22 mouse cellular contexts compared by ENCODE assay signal in the genomic region with DNA sequence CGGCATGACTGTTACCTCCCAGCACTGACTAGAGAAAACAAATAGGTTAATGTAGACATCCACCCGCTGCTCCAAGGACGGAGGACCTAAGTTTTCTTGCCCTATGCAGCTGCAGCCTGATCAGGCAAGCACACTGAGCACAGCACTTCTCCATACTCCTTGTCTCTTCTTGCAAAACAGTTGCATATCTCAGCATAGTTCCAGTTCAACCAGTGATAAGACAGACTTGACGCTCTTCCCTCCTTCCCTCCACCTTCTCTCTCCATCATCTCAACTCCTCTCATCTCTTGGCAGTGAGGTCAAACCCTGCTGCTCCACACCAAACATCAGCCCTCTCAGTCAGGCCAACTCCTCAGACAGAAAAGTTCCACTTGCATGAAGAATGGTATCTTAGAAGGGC. TPM values are rescaled to one million over a fixed set of nuclear protein-coding genes. Genes with fewer than 3 reads are reported as not detected.
DNase-seq lines count a peak whose midpoint lies in the region; ATAC-seq and TF ChIP-seq lines count a peak whose summit lies in the region.
"Had no signal": no experiment of that assay in that cellular context is flagged by ENCODE, and none has a peak within 500 bp of the region (broad histone marks: within the 10 kb centered on the region; RNA-seq: fewer than 3 reads in every experiment).

No protein-coding gene starts in this region.

- no peaks in the 10 kb centered on the region for H3K27me3 ChIP-seq in liver, embryonic 13.5 days
- no peaks in the 10 kb centered on the region for H3K27me3 ChIP-seq in liver, postnatal 0 days (ENCODE audit: insufficient read depth, low read length)
- no peaks in the 10 kb centered on the region for H3K27me3 ChIP-seq in MEL (ENCODE audit: control insufficient read depth in 1 of 2, insufficient read depth in 2 of 2, low read length in 2 of 2)
- H3K27me3 ChIP-seq in lung, postnatal 0 days (replicated peaks; ENCODE audit: insufficient read depth, low read length) = no peaks in the 10 kb centered on the region
- H3K27me3 ChIP-seq in embryonic facial prominence, embryonic 10.5 days (replicated peaks; ENCODE audit: low read depth, poor library complexity, severe bottlenecking) = no peaks in the 10 kb centered on the region
- H3K27me3 ChIP-seq: embryonic facial prominence, embryonic 13.5 days; embryonic facial prominence, embryonic 15.5 days; forebrain, embryonic 12.5 days had no signal

- H3K4me3 ChIP-seq in liver, embryonic 13.5 days (replicated peaks) = no peak overlapping the region
- no peak overlapping the region for H3K4me3 ChIP-seq in liver, postnatal 0 days (ENCODE audit: low read depth, low read length)
- H3K4me3 ChIP-seq in MEL (ENCODE audit: control insufficient read depth in 1 of 2, insufficient read depth in 1 of 2, low read depth in 2 of 2, low read length in 2 of 2) = no peak overlapping the region
- no peak overlapping the region for H3K4me3 ChIP-seq in lung, postnatal 0 days (ENCODE audit: low read depth, low read length)
- no peak overlapping the region for H3K4me3 ChIP-seq in embryonic facial prominence, embryonic 10.5 days
- H3K4me3 ChIP-seq: embryonic facial prominence, embryonic 13.5 days; embryonic facial prominence, embryonic 15.5 days; forebrain, embryonic 10.5 days; forebrain, embryonic 12.5 days had no signal

- no peak overlapping the region for H3K9ac ChIP-seq in liver, embryonic 13.5 days
- no peak overlapping the region for H3K9ac ChIP-seq in liver, postnatal 0 days (replicated peaks)
- no peak overlapping the region for H3K9ac ChIP-seq in MEL (ENCODE audit: control insufficient read depth, low read depth, low read length, poor library complexity, severe bottlenecking)
- H3K9ac ChIP-seq in lung, postnatal 0 days (replicated peaks; ENCODE audit: low read depth) = no peak overlapping the region
- H3K9ac ChIP-seq: embryonic facial prominence, embryonic 13.5 days; embryonic facial prominence, embryonic 15.5 days; forebrain, embryonic 12.5 days had no signal

- peaks cover 32% of the 10 kb centered on the region for H3K4me1 ChIP-seq in liver, embryonic 13.5 days (replicated peaks)
- H3K4me1 ChIP-seq in liver, postnatal 0 days (ENCODE audit: insufficient read depth) = no peaks in the 10 kb centered on the region
- H3K4me1 ChIP-seq in MEL (ENCODE audit: control insufficient read depth in 1 of 2, insufficient read depth in 2 of 2, low read length in 2 of 2) = peaks cover 3 to 7% of the 10 kb centered on the region in 2 experiments; a peak in 2 of 4 replicates
- no peaks in the 10 kb centered on the region for H3K4me1 ChIP-seq in lung, postnatal 0 days (ENCODE audit: insufficient read depth, low read depth, low read length)
- H3K4me1 ChIP-seq in embryonic facial prominence, embryonic 10.5 days = no peaks in the 10 kb centered on the region
- H3K4me1 ChIP-seq: embryonic facial prominence, embryonic 13.5 days; embryonic facial prominence, embryonic 15.5 days; forebrain, embryonic 12.5 days had no signal

- TF ChIP-seq POLR2A in MEL (IDR thresholded peaks at IDR 0.05; ENCODE audit: control insufficient read depth in 1 of 2, insufficient read depth in 1 of 2, low read depth in 1 of 2, low read length in 2 of 2, poor library complexity in 1 of 2) = no peak

- H3K4me2 ChIP-seq in liver, embryonic 13.5 days = no peak overlapping the region
- H3K4me2 ChIP-seq in liver, postnatal 0 days (ENCODE audit: low read depth, low read length) = no peak overlapping the region
- H3K4me2 ChIP-seq in lung, postnatal 0 days (replicated peaks; ENCODE audit: low read depth, low read length) = no peak overlapping the region
- H3K4me2 ChIP-seq: embryonic facial prominence, embryonic 13.5 days; embryonic facial prominence, embryonic 15.5 days; forebrain, embryonic 12.5 days had no signal

- peak; percentile 23 for DNase-seq in liver, embryonic 13.5 days
- DNase-seq in liver, postnatal 0 days = no peak
- DNase-seq in MEL (ENCODE audit: low read depth, low spot score) = peak; percentile 63
- DNase-seq in MEL-GATA-1-ER (ENCODE audit: extremely low read depth, low read depth) = peak; percentile 33
- peak; percentile 11 for DNase-seq in c-Kit-positive CD71-positive TER-119-negative erythroid progenitor cells, embryonic 14.5 days (ENCODE audit: low read depth)
- no peak for DNase-seq in lung, postnatal 0 days (ENCODE audit: low spot score)
- no peak for DNase-seq in thymus, adult 18-20 months
- no peak for DNase-seq in embryonic facial prominence, embryonic 10.5 days (ENCODE audit: low spot score)
- DNase-seq: adrenal gland, adult 2 months; adrenal gland, postnatal 10 days; adrenal gland, postnatal 25 days; cerebellum, adult 11-12 months; cerebellum, adult 2 months; cerebellum, adult 9-10 months; cerebellum, postnatal 10 days; cerebellum, postnatal 25 days had no signal

- ATAC-seq in liver, embryonic 13.5 days (ENCODE audit: low read depth) = no peak
- ATAC-seq in liver, postnatal 0 days = no peak
- no peak for ATAC-seq in lung, postnatal 0 days
- ATAC-seq: forebrain, embryonic 14.5 days; forebrain, embryonic 16.5 days had no signal

- H3K27ac ChIP-seq in liver, embryonic 13.5 days = no peak overlapping the region
- H3K27ac ChIP-seq in liver, postnatal 0 days (ENCODE audit: low read depth) = no peak overlapping the region
- no peak overlapping the region for H3K27ac ChIP-seq in MEL (ENCODE audit: control insufficient read depth, low read depth, low read length)
- no peak overlapping the region for H3K27ac ChIP-seq in lung, postnatal 0 days (ENCODE audit: low read length)
- no peak overlapping the region for H3K27ac ChIP-seq in embryonic facial prominence, embryonic 10.5 days (replicated peaks)
- H3K27ac ChIP-seq: embryonic facial prominence, embryonic 13.5 days; embryonic facial prominence, embryonic 15.5 days; forebrain, embryonic 10.5 days; forebrain, embryonic 12.5 days had no signal

- TF ChIP-seq EP300 in liver, postnatal 0 days (IDR thresholded peaks at IDR 0.05; ENCODE audit: low read depth) = no peak
- peak; percentile 69 to 79 for TF ChIP-seq EP300 in MEL (IDR thresholded peaks at IDR 0.05; ENCODE audit: low read depth in 1 of 2, low read length in 2 of 2)
- no peak for TF ChIP-seq EP300 in lung, postnatal 0 days (IDR thresholded peaks at IDR 0.05)

- TF ChIP-seq RAD21 in MEL (IDR thresholded peaks at IDR 0.05; ENCODE audit: low read depth, low read length) = no peak

- 79% methylated on average over 4 of the region's 4 CpGs for WGBS in liver, embryonic 13.5 days (ENCODE audit: insufficient replicate concordance)
- WGBS in liver, postnatal 0 days (ENCODE audit: insufficient replicate concordance) = 81% methylated on average over 4 of the region's 4 CpGs
- WGBS in lung, postnatal 0 days = 97% methylated on average over 4 of the region's 4 CpGs
- 92% methylated on average over 4 of the region's 4 CpGs for WGBS in embryonic facial prominence, embryonic 10.5 days

- H3K9me3 ChIP-seq in liver, embryonic 13.5 days (replicated peaks) = no peaks in the 10 kb centered on the region
- H3K9me3 ChIP-seq in liver, postnatal 0 days (ENCODE audit: low read length) = no peaks in the 10 kb centered on the region
- no peaks in the 10 kb centered on the region for H3K9me3 ChIP-seq in MEL (replicated peaks; ENCODE audit: insufficient read depth, low read length)
- H3K9me3 ChIP-seq in lung, postnatal 0 days (ENCODE audit: low read length) = no peaks in the 10 kb centered on the region
- no peaks in the 10 kb centered on the region for H3K9me3 ChIP-seq in embryonic facial prominence, embryonic 10.5 days
- H3K9me3 ChIP-seq: embryonic facial prominence, embryonic 13.5 days; embryonic facial prominence, embryonic 15.5 days; forebrain, embryonic 10.5 days; forebrain, embryonic 12.5 days had no signal

- H3K36me3 ChIP-seq in liver, embryonic 13.5 days = peaks cover 73% of the 10 kb centered on the region
- peaks cover 38% of the 10 kb centered on the region for H3K36me3 ChIP-seq in liver, postnatal 0 days (replicated peaks; ENCODE audit: insufficient read depth, low read length)
- H3K36me3 ChIP-seq in MEL (ENCODE audit: control insufficient read depth in 1 of 2, insufficient read depth in 2 of 2, low read length in 2 of 2) = peaks cover 5 to 10% of the 10 kb centered on the region in 2 experiments
- H3K36me3 ChIP-seq in lung, postnatal 0 days (ENCODE audit: insufficient read depth, low read length) = peaks cover 17% of the 10 kb centered on the region
- H3K36me3 ChIP-seq in embryonic facial prominence, embryonic 10.5 days (replicated peaks) = peaks cover 100% of the 10 kb centered on the region

- H3K79me2 ChIP-seq in MEL (ENCODE audit: control insufficient read depth, insufficient read depth, low read length, poor library complexity) = no peaks in the 10 kb centered on the region

- TF ChIP-seq CTCF in liver, postnatal 0 days (IDR thresholded peaks at IDR 0.05; ENCODE audit: low read depth) = no peak
- TF ChIP-seq CTCF in MEL (IDR thresholded peaks at IDR 0.05 in 2 of 3, conservative IDR thresholded peaks at IDR 0.05 in 1 of 3; ENCODE audit: control insufficient read depth in 1 of 3, insufficient read depth in 1 of 3, low read depth in 2 of 3, low read length in 3 of 3, poor library complexity in 1 of 3, severe bottlenecking in 1 of 3) = no peak
- TF ChIP-seq CTCF in lung, postnatal 0 days (IDR thresholded peaks at IDR 0.05) = no peak

RNA-seq across cellular contexts. Expression of a gene that starts 43.1 kb away (rescaled TPM):
- polyA plus RNA-seq in liver, embryonic 13.5 days (2015; fragmentation: Nextera tagmentation; extraction: Ambion mirVana) = 15.5 and 18.7 TPM in 2 replicates
- 4.8 and 5.7 TPM in 2 replicates for polyA plus RNA-seq in liver, postnatal 0 days (2015; fragmentation: Nextera tagmentation; extraction: Ambion mirVana)
- total RNA-seq in MEL (2012; rRNA removed) = 13.4 and 16.6 TPM in 2 replicates
- 100 to 1,000 TPM in 1 of 2 experiments, 10 to 100 TPM in 1; 37.3 to 160 TPM for polyA plus RNA-seq in MEL (2012; ENCODE audit: insufficient read depth in 1 of 2, insufficient read length in 2 of 2, low read depth in 1 of 2, low replicate concordance in 2 of 2, missing spikeins in 1 of 2)
- polyA plus RNA-seq in lung, postnatal 0 days (2015; fragmentation: Nextera tagmentation; extraction: Ambion mirVana) = 9.8 and 16.6 TPM in 2 replicates
- polyA plus RNA-seq in embryonic facial prominence, embryonic 10.5 days (2016; fragmentation: Nextera tagmentation; extraction: Ambion mirVana) = 120 and 124 TPM in 2 replicates

RNA-seq across cellular contexts. Expression of a gene that starts 57.2 kb away (rescaled TPM):
- 3.3 and 4.0 TPM in 2 replicates for polyA plus RNA-seq in liver, embryonic 13.5 days (2015; fragmentation: Nextera tagmentation; extraction: Ambion mirVana)
- polyA plus RNA-seq in liver, postnatal 0 days (2015; fragmentation: Nextera tagmentation; extraction: Ambion mirVana) = 3.9 and 4.4 TPM in 2 replicates
- total RNA-seq in MEL (2012; rRNA removed) = 6.5 and 6.7 TPM in 2 replicates
- 100 to 1,000 TPM in 1 of 2 experiments, 10 to 100 TPM in 1; 10.2 to 199 TPM for polyA plus RNA-seq in MEL (2012; ENCODE audit: insufficient read depth in 1 of 2, insufficient read length in 2 of 2, low read depth in 1 of 2, low replicate concordance in 2 of 2, missing spikeins in 1 of 2)
- polyA plus RNA-seq in lung, postnatal 0 days (2015; fragmentation: Nextera tagmentation; extraction: Ambion mirVana) = 7.8 and 8.6 TPM in 2 replicates
- 12.0 and 14.7 TPM in 2 replicates for polyA plus RNA-seq in embryonic facial prominence, embryonic 10.5 days (2016; fragmentation: Nextera tagmentation; extraction: Ambion mirVana)

RNA-seq across cellular contexts. Expression of a gene that starts 57.7 kb away (rescaled TPM):
- polyA plus RNA-seq in liver, embryonic 13.5 days (2015; fragmentation: Nextera tagmentation; extraction: Ambion mirVana) = 23.0 and 27.9 TPM in 2 replicates
- 8.1 and 9.7 TPM in 2 replicates for polyA plus RNA-seq in liver, postnatal 0 days (2015; fragmentation: Nextera tagmentation; extraction: Ambion mirVana)
- total RNA-seq in MEL (2012; rRNA removed) = 27.9 and 31.3 TPM in 2 replicates
- polyA plus RNA-seq in MEL (2012; ENCODE audit: insufficient read depth in 1 of 2, insufficient read length in 2 of 2, low read depth in 1 of 2, low replicate concordance in 2 of 2, missing spikeins in 1 of 2) = 10 to 100 TPM in 1 of 2 experiments, not detected in 1; 38.9 TPM
- 18.6 and 22.0 TPM in 2 replicates for polyA plus RNA-seq in lung, postnatal 0 days (2015; fragmentation: Nextera tagmentation; extraction: Ambion mirVana)
- polyA plus RNA-seq in embryonic facial prominence, embryonic 10.5 days (2016; fragmentation: Nextera tagmentation; extraction: Ambion mirVana) = 82.1 and 87.5 TPM in 2 replicates

Comparison
In these comparisons a context has a peak if more than half of its experiments do, and no peak if none do; other contexts are left out.
1. DNase-seq: peak in liver, embryonic 13.5 days (single experiment), MEL (single experiment), MEL-GATA-1-ER (single experiment) and c-Kit-positive CD71-positive TER-119-negative erythroid progenitor cells, embryonic 14.5 days (single experiment); none in liver, postnatal 0 days (single experiment), lung, postnatal 0 days (single experiment), thymus, adult 18-20 months (0 of 2) and embryonic facial prominence, embryonic 10.5 days (single experiment).